Mouse (Mus musculus): ENCODE data around the gene Oard1. TPM values are rescaled to one million over a fixed set of nuclear protein-coding genes. Genes with fewer than 3 reads are reported as not detected.

Gene Oard1
- total and polyA plus RNA-seq, 2 experiments from 2014 or later = 12.9 to 28.0 TPM

DNA sequence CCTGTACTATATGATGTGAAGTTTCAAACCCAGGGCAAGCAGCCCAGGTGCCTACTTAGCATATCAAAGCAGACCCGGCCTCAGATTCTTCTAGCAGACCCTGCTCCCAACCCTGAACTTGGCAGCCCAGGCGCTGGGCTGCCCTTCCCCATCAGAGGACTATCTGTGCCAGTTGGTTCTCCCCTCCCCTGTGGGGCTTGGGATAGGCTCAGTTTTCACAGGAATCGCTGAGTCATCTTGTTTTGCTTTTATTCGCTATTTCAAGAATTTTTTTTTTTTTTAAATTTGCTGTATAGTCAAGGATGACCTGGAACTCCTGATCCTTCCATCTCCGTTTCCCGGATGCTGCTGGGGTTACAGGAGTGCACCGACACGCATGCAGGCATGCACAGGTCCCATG is 37.9 kb downstream of the Oard1 start:
- Histone ChIP-seq H3K9ac (replicated peaks; ENCODE audit: low read length, poor library complexity, severe bottlenecking) (no peak overlapping the region), H3K4me2 (ENCODE audit: low read depth, low read length, poor library complexity, severe bottlenecking) (no peak overlapping the region), H3K36me3 (ENCODE audit: insufficient read depth, low read length) (no peaks in the 10 kb centered on the region), H3K4me1 (ENCODE audit: insufficient read depth, low read length) (no peaks in the 10 kb centered on the region), H3K9me3 (ENCODE audit: low read length) (no peaks in the 10 kb centered on the region), H3K4me3 (ENCODE audit: low read depth, low read length) (no peak overlapping the region), H3K27me3 (ENCODE audit: insufficient read depth, low read length) (no peaks in the 10 kb centered on the region), H3K27ac (ENCODE audit: low read depth, low read length) (no peak overlapping the region)
- DNase-seq (ENCODE audit: low spot score) (no peak), ATAC-seq (ENCODE audit: low FRiP score) (no peak)
- WGBS = 74% methylated on average over 8 of the region's 8 CpGs
- no peak for TF ChIP-seq CTCF (IDR thresholded peaks at IDR 0.05)

DNA sequence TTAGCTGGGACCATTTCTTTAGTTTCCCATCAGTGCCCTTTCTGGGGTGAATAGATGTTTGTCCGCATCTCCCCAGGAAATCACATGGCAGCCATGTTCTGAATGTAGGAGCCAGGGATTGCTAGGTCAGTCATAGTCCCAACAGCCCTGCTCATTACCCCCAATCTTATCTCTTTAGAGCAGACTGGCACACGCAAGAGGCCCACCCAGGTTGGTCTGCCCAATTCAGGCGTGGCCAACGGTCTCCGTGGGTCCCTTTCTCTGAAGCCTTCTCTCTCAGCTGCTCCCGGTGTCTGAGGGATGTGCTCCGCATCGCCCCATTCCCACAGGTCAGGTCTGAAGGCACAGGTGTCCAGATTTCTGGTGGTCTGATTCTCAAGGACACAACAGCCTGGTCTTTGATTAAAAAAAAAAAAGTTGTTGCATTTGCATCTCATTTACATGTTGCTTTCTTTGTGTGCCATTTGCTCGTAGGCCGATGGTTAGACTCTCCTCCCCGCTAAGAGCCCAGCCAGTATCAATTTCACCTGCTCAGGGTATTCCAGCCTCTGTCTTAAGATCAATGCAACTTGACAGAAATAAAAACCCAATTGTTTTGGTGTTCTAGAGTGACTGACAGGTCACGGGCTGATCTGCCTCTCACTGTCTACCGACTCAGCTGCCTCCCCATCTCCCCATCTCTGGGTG is 41.0 kb downstream of the Oard1 start:
- no peak for ATAC-seq (ENCODE audit: low FRiP score)
- no peaks in the 10 kb centered on the region for H3K36me3 ChIP-seq (ENCODE audit: insufficient read depth, low read length)
- H3K9me3 ChIP-seq (ENCODE audit: low read length) = no peaks in the 10 kb centered on the region
- H3K4me3 ChIP-seq (ENCODE audit: low read depth, low read length) = no peak overlapping the region
- no peak overlapping the region for H3K4me2 ChIP-seq (ENCODE audit: low read depth, low read length, poor library complexity, severe bottlenecking)
- H3K4me1 ChIP-seq (ENCODE audit: insufficient read depth, low read length) = no peaks in the 10 kb centered on the region
- no peak for TF ChIP-seq CTCF (IDR thresholded peaks at IDR 0.05)
- H3K9ac ChIP-seq (replicated peaks; ENCODE audit: low read length, poor library complexity, severe bottlenecking) = no peak overlapping the region
- H3K27ac ChIP-seq (ENCODE audit: low read depth, low read length) = no peak overlapping the region
- no peak for DNase-seq (ENCODE audit: low spot score)
- WGBS = 64% methylated on average over 13 of the region's 13 CpGs
- no peaks in the 10 kb centered on the region for H3K27me3 ChIP-seq (ENCODE audit: insufficient read depth, low read length)

GRCm38 (mm10) chr17:48451353-48451675 is 41.5 kb downstream of the Oard1 start, which contains the start of gene Tspo2:
Gene Tspo2, minus strand, starts transcription at chr17:48451522.
- no peak for ATAC-seq (ENCODE audit: low FRiP score)

GRCm38 (mm10) chr17:48451753-48452444 is 42.1 kb downstream of the Oard1 start:
- Histone ChIP-seq H3K9ac (replicated peaks; ENCODE audit: low read length, poor library complexity, severe bottlenecking) (no peak overlapping the region), H3K36me3 (ENCODE audit: insufficient read depth, low read length) (no peaks in the 10 kb centered on the region), H3K4me3 (ENCODE audit: low read depth, low read length) (no peak overlapping the region), H3K9me3 (ENCODE audit: low read length) (no peaks in the 10 kb centered on the region), H3K27me3 (ENCODE audit: insufficient read depth, low read length) (no peaks in the 10 kb centered on the region), H3K4me1 (ENCODE audit: insufficient read depth, low read length) (no peaks in the 10 kb centered on the region), H3K27ac (ENCODE audit: low read depth, low read length) (no peak overlapping the region), H3K4me2 (ENCODE audit: low read depth, low read length, poor library complexity, severe bottlenecking) (no peak overlapping the region)
- ATAC-seq (ENCODE audit: low FRiP score) (no peak), DNase-seq (ENCODE audit: low spot score) (no peak)
- no peak for TF ChIP-seq CTCF (IDR thresholded peaks at IDR 0.05)
- 58% methylated on average over 9 of the region's 9 CpGs for WGBS

More at GRCm38 (mm10) chr17:48451353-48451675, 41.5 kb downstream of the Oard1 start, which contains the start of gene Tspo2:
- Histone ChIP-seq H3K36me3 (ENCODE audit: insufficient read depth, low read length) (no peaks in the 10 kb centered on the region), H3K27ac (ENCODE audit: low read depth, low read length) (no peak within 1 kb of the TSS), H3K27me3 (ENCODE audit: insufficient read depth, low read length) (no peaks in the 10 kb centered on the region), H3K4me2 (ENCODE audit: low read depth, low read length, poor library complexity, severe bottlenecking) (no peak within 1 kb of the TSS), H3K4me1 (ENCODE audit: insufficient read depth, low read length) (no peaks in the 10 kb centered on the region), H3K9me3 (ENCODE audit: low read length) (no peaks in the 10 kb centered on the region), H3K9ac (replicated peaks; ENCODE audit: low read length, poor library complexity, severe bottlenecking) (no peak within 1 kb of the TSS), H3K4me3 (ENCODE audit: low read depth, low read length) (no peak within 1 kb of the TSS)
- WGBS = 61% methylated on average over 7 of the region's 7 CpGs
- no peak for DNase-seq (ENCODE audit: low spot score)
- TF ChIP-seq CTCF (IDR thresholded peaks at IDR 0.05) = no peak

GRCm38 (mm10) chr17:48453489-48453888 is 43.7 kb downstream of the Oard1 start:
- no peak overlapping the region for H3K4me3 ChIP-seq (ENCODE audit: low read depth, low read length)
- H3K4me1 ChIP-seq (ENCODE audit: insufficient read depth, low read length) = no peaks in the 10 kb centered on the region
- no peaks in the 10 kb centered on the region for H3K9me3 ChIP-seq (ENCODE audit: low read length)
- no peaks in the 10 kb centered on the region for H3K36me3 ChIP-seq (ENCODE audit: insufficient read depth, low read length)
- H3K27me3 ChIP-seq (ENCODE audit: insufficient read depth, low read length) = no peaks in the 10 kb centered on the region
- H3K9ac ChIP-seq (replicated peaks; ENCODE audit: low read length, poor library complexity, severe bottlenecking) = no peak overlapping the region
- H3K4me2 ChIP-seq (ENCODE audit: low read depth, low read length, poor library complexity, severe bottlenecking) = no peak overlapping the region
- ATAC-seq (ENCODE audit: low FRiP score) (no peak), DNase-seq (ENCODE audit: low spot score) (no peak)
- 0 out of 2 replicates have a peak, but pooled peaks have one; percentile 20 for TF ChIP-seq CTCF (IDR thresholded peaks at IDR 0.05)
- no peak overlapping the region for H3K27ac ChIP-seq (ENCODE audit: low read depth, low read length)
- WGBS = 84% methylated on average over 7 of the region's 7 CpGs

DNA sequence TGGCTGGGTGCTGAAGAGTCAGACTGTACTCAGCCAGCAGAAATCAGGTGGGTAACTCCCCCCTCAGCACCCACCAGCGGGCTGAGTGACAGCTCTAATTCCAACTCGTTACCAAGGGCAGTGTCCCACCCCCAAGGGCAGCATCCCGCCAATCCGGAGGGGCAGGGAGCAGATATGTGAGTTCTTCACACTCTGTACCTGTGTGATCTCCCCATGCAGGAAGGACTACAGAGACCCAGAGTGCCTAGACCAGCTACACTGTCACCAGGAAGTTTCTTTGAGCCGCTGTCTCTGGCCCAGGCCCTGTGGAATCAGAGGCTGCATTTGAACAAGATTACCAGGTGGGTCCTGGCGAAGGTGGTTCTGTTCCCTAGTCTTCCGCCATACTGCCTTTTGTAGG is 44.4 kb downstream of the Oard1 start:
- Histone ChIP-seq H3K9me3 (ENCODE audit: low read length) (no peaks in the 10 kb centered on the region), H3K4me3 (ENCODE audit: low read depth, low read length) (no peak overlapping the region), H3K4me2 (ENCODE audit: low read depth, low read length, poor library complexity, severe bottlenecking) (no peak overlapping the region), H3K27me3 (ENCODE audit: insufficient read depth, low read length) (no peaks in the 10 kb centered on the region), H3K9ac (replicated peaks; ENCODE audit: low read length, poor library complexity, severe bottlenecking) (no peak overlapping the region), H3K4me1 (ENCODE audit: insufficient read depth, low read length) (no peaks in the 10 kb centered on the region), H3K36me3 (ENCODE audit: insufficient read depth, low read length) (no peaks in the 10 kb centered on the region), H3K27ac (ENCODE audit: low read depth, low read length) (no peak overlapping the region)
- ATAC-seq (ENCODE audit: low FRiP score) = no peak
- TF ChIP-seq CTCF (IDR thresholded peaks at IDR 0.05) = no peak
- 47% methylated on average over 7 of the region's 7 CpGs for WGBS
- no peak for DNase-seq (ENCODE audit: low spot score)
